Mouse (Mus musculus): ENCODE measurements at regions not wholly inside any gene's neighbourhood (a gene's known extent, or its start where the extent isn't known, plus 50 kb on each side); places are given as distances from the start of the nearest gene placed in this dataset.

GRCm38 (mm10) chr9:59186326-59186725, 105.0 kb upstream of the Adpgk start:
- no peak for TF ChIP-seq POLR2AphosphoS2 (IDR thresholded peaks at IDR 0.05; ENCODE audit: insufficient read length, low read depth)

GRCm38 (mm10) chr9:59184089-59184488, 107.3 kb upstream of the Adpgk start:
- Histone ChIP-seq H3K79me2 (ENCODE audit: control insufficient read depth, insufficient read depth) (no peaks in the 10 kb centered on the region), H3K36me3 (ENCODE audit: control insufficient read depth, insufficient read depth) (no peaks in the 10 kb centered on the region), H3K4me3 (no peak overlapping the region), H3K27me3 (ENCODE audit: control insufficient read depth, insufficient read depth, insufficient read length) (peaks cover 5% of the 10 kb centered on the region), H3K4me2 (ENCODE audit: low read depth) (no peak overlapping the region), H3ac (ENCODE audit: control insufficient read depth, insufficient read length) (no peak overlapping the region)
- TF ChIP-seq SRF (IDR thresholded peaks at IDR 0.05; ENCODE audit: control insufficient read depth, insufficient read length, low read depth) (no peak), TCF12 (IDR thresholded peaks at IDR 0.05; ENCODE audit: insufficient read depth, poor library complexity, severe bottlenecking) (no peak), E2F4 (IDR thresholded peaks at IDR 0.05; ENCODE audit: insufficient read depth) (no peak), USF1 (IDR thresholded peaks at IDR 0.05; ENCODE audit: low read depth) (no peak), CEBPB (IDR thresholded peaks at IDR 0.05; ENCODE audit: insufficient read depth, poor library complexity, severe bottlenecking) (no peak), MYOG (IDR thresholded peaks at IDR 0.05; ENCODE audit: control insufficient read depth in 1 of 3, insufficient read depth in 1 of 3, insufficient read length in 2 of 3, low read depth in 2 of 3) (no peak), MAX (IDR thresholded peaks at IDR 0.05; ENCODE audit: low read depth) (no peak), TCF3 (IDR thresholded peaks at IDR 0.05; ENCODE audit: insufficient read length, low read depth) (no peak)

More at GRCm38 (mm10) chr9:59186326-59186725, 105.0 kb upstream of the Adpgk start:
- no peak overlapping the region for H3ac ChIP-seq (ENCODE audit: control insufficient read depth, insufficient read length)
- no peak overlapping the region for H3K4me2 ChIP-seq (ENCODE audit: low read depth)
- no peak overlapping the region for H3K4me3 ChIP-seq
- H3K27me3 ChIP-seq (ENCODE audit: control insufficient read depth, insufficient read depth, insufficient read length) = no peaks in the 10 kb centered on the region
- H3K36me3 ChIP-seq (ENCODE audit: control insufficient read depth, insufficient read depth) = no peaks in the 10 kb centered on the region
- H3K79me2 ChIP-seq (ENCODE audit: control insufficient read depth, insufficient read depth) = no peaks in the 10 kb centered on the region

GRCm38 (mm10) chr9:59182906-59183305, 108.5 kb upstream of the Adpgk start:
- Histone ChIP-seq H3K36me3 (ENCODE audit: control insufficient read depth, insufficient read depth) (no peaks in the 10 kb centered on the region), H3K4me2 (ENCODE audit: low read depth) (no peak overlapping the region), H3K4me3 (no peak overlapping the region), H3K79me2 (ENCODE audit: control insufficient read depth, insufficient read depth) (no peaks in the 10 kb centered on the region), H3K27me3 (ENCODE audit: control insufficient read depth, insufficient read depth, insufficient read length) (peaks cover 5% of the 10 kb centered on the region), H3ac (ENCODE audit: control insufficient read depth, insufficient read length) (no peak overlapping the region)
- TF ChIP-seq CEBPB (IDR thresholded peaks at IDR 0.05; ENCODE audit: insufficient read depth, poor library complexity, severe bottlenecking) = no peak
- no peak for TF ChIP-seq TCF3 (IDR thresholded peaks at IDR 0.05; ENCODE audit: insufficient read length, low read depth)
- TF ChIP-seq E2F4 (IDR thresholded peaks at IDR 0.05; ENCODE audit: insufficient read depth) = no peak
- TF ChIP-seq TCF12 (IDR thresholded peaks at IDR 0.05; ENCODE audit: insufficient read depth, poor library complexity, severe bottlenecking) = no peak
- TF ChIP-seq SRF (IDR thresholded peaks at IDR 0.05; ENCODE audit: control insufficient read depth, insufficient read length, low read depth) = no peak
- no peak for TF ChIP-seq MAX (IDR thresholded peaks at IDR 0.05; ENCODE audit: low read depth)
- no peak for TF ChIP-seq MYOG (IDR thresholded peaks at IDR 0.05; ENCODE audit: control insufficient read depth in 1 of 3, insufficient read depth in 1 of 3, insufficient read length in 2 of 3, low read depth in 2 of 3)
- no peak for TF ChIP-seq USF1 (IDR thresholded peaks at IDR 0.05; ENCODE audit: low read depth)
- TF ChIP-seq POLR2A (IDR thresholded peaks at IDR 0.05; ENCODE audit: insufficient read length, low read depth) = no peak
- TF ChIP-seq MYOD1 (IDR thresholded peaks at IDR 0.05; ENCODE audit: control insufficient read depth in 1 of 3, insufficient read length in 2 of 3, low read depth in 2 of 3) = no peak
- TF ChIP-seq POLR2AphosphoS2 (IDR thresholded peaks at IDR 0.05; ENCODE audit: insufficient read length, low read depth) = no peak
- TF ChIP-seq REST (IDR thresholded peaks at IDR 0.05; ENCODE audit: insufficient read depth, insufficient read length) = no peak

GRCm38 (mm10) chr9:59182490-59182889, 108.9 kb upstream of the Adpgk start:
- no peak overlapping the region for H3K4me2 ChIP-seq (ENCODE audit: low read depth)
- no peak overlapping the region for H3ac ChIP-seq (ENCODE audit: control insufficient read depth, insufficient read length)
- no peaks in the 10 kb centered on the region for H3K36me3 ChIP-seq (ENCODE audit: control insufficient read depth, insufficient read depth)
- no peak for TF ChIP-seq CEBPB (IDR thresholded peaks at IDR 0.05; ENCODE audit: insufficient read depth, poor library complexity, severe bottlenecking)
- no peak for TF ChIP-seq TCF3 (IDR thresholded peaks at IDR 0.05; ENCODE audit: insufficient read length, low read depth)
- no peak for TF ChIP-seq USF1 (IDR thresholded peaks at IDR 0.05; ENCODE audit: low read depth)
- TF ChIP-seq E2F4 (IDR thresholded peaks at IDR 0.05; ENCODE audit: insufficient read depth) = no peak
- no peak for TF ChIP-seq MYOD1 (IDR thresholded peaks at IDR 0.05; ENCODE audit: control insufficient read depth in 1 of 3, insufficient read length in 2 of 3, low read depth in 2 of 3)
- no peak for TF ChIP-seq SRF (IDR thresholded peaks at IDR 0.05; ENCODE audit: control insufficient read depth, insufficient read length, low read depth)
- TF ChIP-seq MAX (IDR thresholded peaks at IDR 0.05; ENCODE audit: low read depth) = no peak
- no peak for TF ChIP-seq POLR2A (IDR thresholded peaks at IDR 0.05; ENCODE audit: insufficient read length, low read depth)
- no peak for TF ChIP-seq POLR2AphosphoS2 (IDR thresholded peaks at IDR 0.05; ENCODE audit: insufficient read length, low read depth)
- no peak for TF ChIP-seq REST (IDR thresholded peaks at IDR 0.05; ENCODE audit: insufficient read depth, insufficient read length)
- peaks cover 5% of the 10 kb centered on the region for H3K27me3 ChIP-seq (ENCODE audit: control insufficient read depth, insufficient read depth, insufficient read length)
- no peaks in the 10 kb centered on the region for H3K79me2 ChIP-seq (ENCODE audit: control insufficient read depth, insufficient read depth)
- no peak overlapping the region for H3K4me3 ChIP-seq

GRCm38 (mm10) chr9:59171576-59171975, 119.8 kb upstream of the Adpgk start:
- H3K4me3 ChIP-seq = no peak overlapping the region
- H3K79me2 ChIP-seq (ENCODE audit: control insufficient read depth, insufficient read depth) = no peaks in the 10 kb centered on the region
- H3K36me3 ChIP-seq (ENCODE audit: control insufficient read depth, insufficient read depth) = no peaks in the 10 kb centered on the region
- H3K4me2 ChIP-seq (ENCODE audit: low read depth) = no peak overlapping the region
- no peak overlapping the region for H3ac ChIP-seq (ENCODE audit: control insufficient read depth, insufficient read length)
- TF ChIP-seq E2F4 (IDR thresholded peaks at IDR 0.05; ENCODE audit: insufficient read depth) = no peak
- TF ChIP-seq MYOD1 (IDR thresholded peaks at IDR 0.05; ENCODE audit: control insufficient read depth in 1 of 3, insufficient read length in 2 of 3, low read depth in 2 of 3) = no peak
- no peak for TF ChIP-seq CEBPB (IDR thresholded peaks at IDR 0.05; ENCODE audit: insufficient read depth, poor library complexity, severe bottlenecking)
- no peak for TF ChIP-seq POLR2A (IDR thresholded peaks at IDR 0.05; ENCODE audit: insufficient read length, low read depth)
- TF ChIP-seq REST (IDR thresholded peaks at IDR 0.05; ENCODE audit: insufficient read depth, insufficient read length) = no peak
- no peak for TF ChIP-seq SRF (IDR thresholded peaks at IDR 0.05; ENCODE audit: control insufficient read depth, insufficient read length, low read depth)
- no peak for TF ChIP-seq MYOG (IDR thresholded peaks at IDR 0.05; ENCODE audit: control insufficient read depth in 1 of 3, insufficient read depth in 1 of 3, insufficient read length in 2 of 3, low read depth in 2 of 3)
- H3K27me3 ChIP-seq (ENCODE audit: control insufficient read depth, insufficient read depth, insufficient read length) = no peaks in the 10 kb centered on the region

Measured in myocyte (in vitro differentiated cells).